Mouse (Mus musculus): ENCODE measurements at regions not wholly inside any gene's neighbourhood (a gene's known extent, or its start where the extent isn't known, plus 50 kb on each side); places are given as distances from the start of the nearest gene placed in this dataset.

GRCm38 (mm10) chr11:63793732-63794503 is 128.2 kb downstream of the Hs3st3b1 start:
- Histone ChIP-seq H3K27me3 (ENCODE audit: control insufficient read depth, insufficient read depth, low read length) (no peaks in the 10 kb centered on the region), H3K9ac (ENCODE audit: low read depth, low read length) (no peak overlapping the region), H3K27ac (ENCODE audit: low read depth, low read length) (no peak overlapping the region), H3K36me3 (ENCODE audit: control insufficient read depth, insufficient read depth, low read length) (no peaks in the 10 kb centered on the region), H3K4me3 (ENCODE audit: low read length) (no peak overlapping the region), H3K4me1 (ENCODE audit: control insufficient read depth, insufficient read depth, low read length) (no peaks in the 10 kb centered on the region), H3K9me3 (ENCODE audit: control insufficient read depth, low read length) (no peaks in the 10 kb centered on the region), H3K4me2 (replicated peaks; ENCODE audit: low read depth, low read length) (no peak overlapping the region)
- no peak for ATAC-seq (ENCODE audit: low FRiP score, low TSS enrichment)
- WGBS, result 68% methylated on average over 7 of the region's 8 CpGs

DNA sequence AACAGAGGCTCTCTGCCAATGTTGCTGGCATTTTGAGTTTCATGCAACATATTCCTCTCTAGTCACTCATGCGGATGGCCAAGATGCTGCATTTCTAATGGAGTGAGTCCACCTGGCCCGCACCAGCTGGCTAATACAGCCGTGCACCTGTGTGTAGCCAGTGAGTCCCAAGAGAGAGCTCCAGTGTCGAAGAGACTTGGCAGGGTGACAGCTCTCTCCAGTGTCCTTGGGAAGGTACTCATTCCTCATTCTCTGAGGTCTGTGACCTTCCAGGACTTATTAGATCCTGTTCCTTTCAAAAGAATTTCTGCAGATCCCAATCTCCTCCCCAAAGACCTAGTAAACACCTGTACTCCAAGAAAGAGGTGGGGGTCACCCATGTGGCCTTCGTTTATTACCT is 109.9 kb downstream of the Hs3st3b1 start:
- 84% methylated on average over 5 of the region's 5 CpGs for WGBS
- Histone ChIP-seq H3K9ac (ENCODE audit: low read depth, low read length) (no peak overlapping the region), H3K27me3 (ENCODE audit: control insufficient read depth, insufficient read depth, low read length) (no peaks in the 10 kb centered on the region), H3K9me3 (ENCODE audit: control insufficient read depth, low read length) (no peaks in the 10 kb centered on the region), H3K27ac (ENCODE audit: low read depth, low read length) (no peak overlapping the region), H3K36me3 (ENCODE audit: control insufficient read depth, insufficient read depth, low read length) (no peaks in the 10 kb centered on the region), H3K4me1 (ENCODE audit: control insufficient read depth, insufficient read depth, low read length) (no peaks in the 10 kb centered on the region), H3K4me3 (ENCODE audit: low read length) (no peak overlapping the region), H3K4me2 (replicated peaks; ENCODE audit: low read depth, low read length) (no peak overlapping the region)
- no peak for ATAC-seq (ENCODE audit: low FRiP score, low TSS enrichment)

- 78% methylated on average over 4 of the region's 4 CpGs for WGBS
- Histone ChIP-seq H3K4me3 (ENCODE audit: low read length) (no peak overlapping the region), H3K9ac (ENCODE audit: low read depth, low read length) (no peak overlapping the region), H3K4me2 (replicated peaks; ENCODE audit: low read depth, low read length) (no peak overlapping the region), H3K9me3 (ENCODE audit: control insufficient read depth, low read length) (0 out of 2 replicates have a peak, but pooled peaks cover 3% of the 10 kb centered on the region), H3K27me3 (ENCODE audit: control insufficient read depth, insufficient read depth, low read length) (no peaks in the 10 kb centered on the region), H3K4me1 (ENCODE audit: control insufficient read depth, insufficient read depth, low read length) (no peaks in the 10 kb centered on the region), H3K36me3 (ENCODE audit: control insufficient read depth, insufficient read depth, low read length) (no peaks in the 10 kb centered on the region), H3K27ac (ENCODE audit: low read depth, low read length) (no peak overlapping the region)
- ATAC-seq (ENCODE audit: low FRiP score, low TSS enrichment), result no peak
Observed at GRCm38 (mm10) chr11:63822847-63823246, 99.2 kb downstream of the Hs3st3b1 start.

- Histone ChIP-seq H3K27me3 (ENCODE audit: control insufficient read depth, insufficient read depth, low read length) (no peaks in the 10 kb centered on the region), H3K27ac (ENCODE audit: low read depth, low read length) (no peak overlapping the region), H3K4me2 (replicated peaks; ENCODE audit: low read depth, low read length) (no peak overlapping the region), H3K4me3 (ENCODE audit: low read length) (no peak overlapping the region), H3K4me1 (ENCODE audit: control insufficient read depth, insufficient read depth, low read length) (no peaks in the 10 kb centered on the region), H3K9ac (ENCODE audit: low read depth, low read length) (no peak overlapping the region), H3K9me3 (ENCODE audit: control insufficient read depth, low read length) (0 out of 2 replicates have a peak, but pooled peaks cover 3% of the 10 kb centered on the region), H3K36me3 (ENCODE audit: control insufficient read depth, insufficient read depth, low read length) (no peaks in the 10 kb centered on the region)
- no peak for ATAC-seq (ENCODE audit: low FRiP score, low TSS enrichment)
- WGBS, result 64% methylated on average over 6 of the region's 6 CpGs
Observed at GRCm38 (mm10) chr11:63827271-63827762, 94.8 kb downstream of the Hs3st3b1 start.

DNA sequence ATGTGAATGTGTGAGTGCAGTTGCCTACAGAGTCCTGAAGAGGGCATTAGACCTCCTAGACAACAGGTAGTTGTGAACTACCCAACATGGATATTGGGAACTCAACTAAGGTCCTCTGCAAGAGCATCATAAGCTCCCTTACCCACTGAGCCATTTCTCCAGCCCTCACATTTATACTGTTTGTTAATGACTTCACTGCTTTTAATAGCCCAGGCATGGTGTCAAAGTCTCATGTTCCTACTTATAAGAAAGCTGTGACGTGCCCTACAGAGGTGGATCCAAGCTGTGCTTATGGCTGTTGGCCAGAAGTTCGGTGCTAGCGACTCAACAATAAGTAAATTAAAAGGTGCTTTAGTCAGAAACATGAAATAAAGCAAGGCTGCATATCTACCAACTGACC is 88.6 kb downstream of the Hs3st3b1 start:
- Histone ChIP-seq H3K9ac (ENCODE audit: low read depth, low read length) (no peak overlapping the region), H3K27ac (ENCODE audit: low read depth, low read length) (no peak overlapping the region), H3K27me3 (ENCODE audit: control insufficient read depth, insufficient read depth, low read length) (no peaks in the 10 kb centered on the region), H3K36me3 (ENCODE audit: control insufficient read depth, insufficient read depth, low read length) (no peaks in the 10 kb centered on the region), H3K9me3 (ENCODE audit: control insufficient read depth, low read length) (no peaks in the 10 kb centered on the region), H3K4me3 (ENCODE audit: low read length) (no peak overlapping the region), H3K4me1 (ENCODE audit: control insufficient read depth, insufficient read depth, low read length) (no peaks in the 10 kb centered on the region), H3K4me2 (replicated peaks; ENCODE audit: low read depth, low read length) (no peak overlapping the region)
- no peak for ATAC-seq (ENCODE audit: low FRiP score, low TSS enrichment)
- 80% methylated on average over 3 of the region's 3 CpGs for WGBS

DNA sequence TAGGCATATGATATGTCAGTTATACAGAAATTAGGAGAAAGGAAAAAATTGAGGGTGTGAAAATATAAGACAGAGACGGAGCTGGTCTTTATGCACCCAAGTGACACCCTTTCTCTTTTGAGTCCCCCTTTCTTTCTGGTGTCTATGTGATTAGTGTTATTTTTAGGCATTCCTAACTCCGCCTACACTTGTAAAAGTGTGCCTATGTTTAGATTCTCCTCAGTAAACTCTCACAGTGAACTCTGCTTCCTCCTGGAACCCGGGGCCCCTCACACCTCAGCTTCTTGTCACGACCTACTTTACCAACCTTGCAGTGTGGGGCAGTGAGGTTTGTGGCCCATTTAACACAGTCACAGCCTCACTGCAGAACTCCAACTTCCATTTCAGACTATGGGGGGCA is 88.0 kb downstream of the Hs3st3b1 start:
- WGBS, result 29% methylated on average over 4 of the region's 4 CpGs
- ATAC-seq (ENCODE audit: low FRiP score, low TSS enrichment), result no peak

DNA sequence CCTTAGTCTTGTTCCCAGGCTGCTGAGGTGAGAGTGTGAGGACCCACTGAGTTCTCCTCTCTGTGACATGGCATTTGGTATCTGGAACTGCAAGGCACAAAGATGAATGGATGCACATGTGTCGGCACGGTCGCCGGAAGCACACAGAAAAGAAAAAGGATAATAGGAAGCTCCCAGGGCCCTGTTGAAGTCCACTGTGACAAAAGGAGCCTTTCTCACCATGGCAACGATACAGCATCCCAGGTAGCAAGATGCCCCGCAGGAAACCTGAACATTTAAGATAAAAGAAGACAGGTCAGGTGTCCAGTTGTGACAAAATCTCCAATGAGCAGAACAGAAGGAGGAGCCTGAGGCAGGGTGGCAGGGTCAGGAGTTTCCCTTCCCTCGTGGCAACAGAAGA is 87.5 kb downstream of the Hs3st3b1 start:
- WGBS, result 67% methylated on average over 7 of the region's 7 CpGs

More for the DNA sequence above, 88.0 kb downstream of the Hs3st3b1 start:
- H3K9ac ChIP-seq (ENCODE audit: low read depth, low read length), result no peak overlapping the region
- H3K27ac ChIP-seq (ENCODE audit: low read depth, low read length), result no peak overlapping the region
- no peak overlapping the region for H3K4me2 ChIP-seq (replicated peaks; ENCODE audit: low read depth, low read length)
- H3K27me3 ChIP-seq (ENCODE audit: control insufficient read depth, insufficient read depth, low read length), result no peaks in the 10 kb centered on the region
- no peaks in the 10 kb centered on the region for H3K36me3 ChIP-seq (ENCODE audit: control insufficient read depth, insufficient read depth, low read length)
- no peaks in the 10 kb centered on the region for H3K4me1 ChIP-seq (ENCODE audit: control insufficient read depth, insufficient read depth, low read length)
- H3K4me3 ChIP-seq (ENCODE audit: low read length), result no peak overlapping the region
- H3K9me3 ChIP-seq (ENCODE audit: control insufficient read depth, low read length), result no peaks in the 10 kb centered on the region

More for the DNA sequence above, 87.5 kb downstream of the Hs3st3b1 start:
- Histone ChIP-seq H3K4me2 (replicated peaks; ENCODE audit: low read depth, low read length) (no peak overlapping the region), H3K36me3 (ENCODE audit: control insufficient read depth, insufficient read depth, low read length) (no peaks in the 10 kb centered on the region), H3K4me1 (ENCODE audit: control insufficient read depth, insufficient read depth, low read length) (no peaks in the 10 kb centered on the region), H3K9me3 (ENCODE audit: control insufficient read depth, low read length) (no peaks in the 10 kb centered on the region), H3K27me3 (ENCODE audit: control insufficient read depth, insufficient read depth, low read length) (no peaks in the 10 kb centered on the region), H3K9ac (ENCODE audit: low read depth, low read length) (no peak overlapping the region), H3K27ac (ENCODE audit: low read depth, low read length) (no peak overlapping the region), H3K4me3 (ENCODE audit: low read length) (no peak overlapping the region)
- ATAC-seq (ENCODE audit: low FRiP score, low TSS enrichment), result no peak
